Mouse (Mus musculus) heart, embryonic 16.5 days (tissue): ENCODE measurements around the gene Zfp358. TPM values are rescaled to one million over a fixed set of nuclear protein-coding genes. Genes with fewer than 3 reads are reported as not detected.

Experiments
- ATAC-seq: fragments of 200-750 bp; cut with Nextera tagmentation; replicated peaks from 2 replicates; pipeline ENCODE4 v1.8.0; 2017; ENCODE audit warnings: moderate number of reproducible peaks; ENCODE audit not compliant: insufficient read depth, low FRiP score; ENCODE audit errors: extremely low read depth
- H3K27ac ChIP-seq: fragments of 300-500 bp; sonication (generic); 2 replicates; pipeline ENCODE4 v1.5.1; 2014; ENCODE audit warnings: mild to moderate bottlenecking, low read length, control low read depth, moderate library complexity
- H3K27me3 ChIP-seq: fragments of 300-500 bp; sonication (generic); 2 replicates; pipeline ENCODE4 v1.6.1; 2014; ENCODE audit warnings: low read length, mixed read lengths; ENCODE audit not compliant: control insufficient read depth, insufficient read depth
- H3K36me3 ChIP-seq: fragments of 300-500 bp; sonication (generic); 2 replicates; pipeline ENCODE4 v1.6.1; 2014; ENCODE audit not compliant: control insufficient read depth, insufficient read depth
- H3K4me1 ChIP-seq: fragments of 300-500 bp; sonication (generic); 2 replicates; pipeline ENCODE4 v1.6.1; 2014; ENCODE audit warnings: low read length, mixed read lengths; ENCODE audit not compliant: control insufficient read depth, insufficient read depth
- H3K4me2 ChIP-seq: fragments of 300-500 bp; sonication (generic); 2 replicates; pipeline ENCODE4 v1.6.1; 2014; ENCODE audit warnings: low read depth, mild to moderate bottlenecking, control low read depth, low read length
- H3K4me3 ChIP-seq: fragments of 300-500 bp; sonication (generic); 2 replicates; pipeline ENCODE4 v1.5.1; 2014; ENCODE audit warnings: mild to moderate bottlenecking, control low read depth, low read length
- H3K9ac ChIP-seq: fragments of 300-500 bp; sonication (generic); 2 replicates; pipeline ENCODE4 v1.6.1; 2014; ENCODE audit warnings: low read length, control low read depth
- H3K9me3 ChIP-seq: fragments of 300-500 bp; sonication (generic); replicated peaks from 2 replicates; pipeline ENCODE4 v1.6.1; 2016; ENCODE audit warnings: low read length; ENCODE audit not compliant: control insufficient read depth
- whole genome bisulfite sequencing: fragments of 180-500 bp; shearing (Covaris S2); extraction: QIAGEN DNeasy Blood & Tissue Kit; methylation state at CpG from one replicate; pipeline ENCODE4 v1.1.7; 2014; 5-methylcytosine and 5-hydroxymethylcytosine counted together
- polyA plus RNA-seq: library from polyadenylated mRNA; unstranded; fragments of >200 nt; fragmentation: Nextera tagmentation; extraction: Ambion mirVana; gene quantifications from 2 replicates; pipeline ENCODE4 v1.2.1, GENCODE M21; 2015

Zfp358 gene
- 30.8 and 31.0 TPM in 2 replicates for polyA plus RNA-seq

DNA sequence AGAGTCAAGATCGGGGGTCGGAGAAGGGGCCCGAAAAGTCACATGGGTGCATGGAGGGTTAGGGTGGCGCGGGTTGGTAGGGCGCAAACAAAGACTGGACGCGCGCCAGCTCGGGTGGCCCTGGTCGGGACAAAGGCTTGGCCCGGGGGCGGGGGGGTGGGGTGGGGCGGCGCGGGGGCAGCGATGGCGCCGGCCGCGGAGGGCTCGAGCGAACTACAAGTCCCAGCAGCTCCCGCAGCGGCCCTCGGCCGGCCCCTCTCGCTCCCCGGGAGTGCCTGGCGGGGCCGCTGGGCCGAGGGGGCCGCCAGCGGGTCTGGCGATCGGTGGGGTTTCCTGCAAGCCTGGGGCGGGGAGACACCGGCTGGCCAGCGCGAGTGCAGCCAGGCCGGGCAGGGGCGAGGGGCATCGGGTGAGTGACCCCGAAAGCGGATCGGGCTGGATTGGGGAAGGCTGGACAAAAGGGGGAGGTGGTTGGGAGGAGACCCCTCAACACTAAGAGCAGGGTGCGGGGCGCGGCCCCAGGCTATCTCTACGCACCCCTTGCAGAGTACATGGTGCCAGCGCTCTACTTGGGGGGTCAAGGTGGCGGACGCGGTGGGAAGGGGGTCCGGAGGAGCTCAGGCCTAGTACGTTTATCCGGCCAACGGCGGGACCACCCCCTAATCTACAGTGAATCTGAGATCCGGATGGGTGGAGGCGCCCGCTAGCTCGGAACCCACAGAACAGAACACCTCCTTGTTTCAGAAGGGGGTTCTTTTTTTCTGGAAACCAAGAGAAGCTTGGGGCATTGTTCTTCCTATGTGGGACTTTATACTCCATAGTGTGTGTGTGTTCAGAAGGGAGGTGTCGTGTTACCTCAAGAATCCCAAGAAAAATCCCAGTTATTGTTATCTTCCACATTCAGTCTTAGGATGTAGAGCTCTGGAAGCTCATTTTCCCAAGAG is at the start of gene Zfp358:
Gene Zfp358 (plus strand): TSS at position 238 of the 944 bp plus-strand sequence.
- H3K4me2 ChIP-seq, result peak within 1 kb of the TSS; percentile 74
- H3K4me1 ChIP-seq, result peaks cover 8% of the 10 kb centered on the region
- H3K4me3 ChIP-seq, result peak within 1 kb of the TSS; percentile 98
- WGBS, result under 1% methylated on average over 57 of the region's 64 CpGs
- no peaks in the 10 kb centered on the region for H3K27me3 ChIP-seq
- peaks cover 24% of the 10 kb centered on the region for H3K36me3 ChIP-seq
- peak within 1 kb of the TSS; percentile 100 for H3K9ac ChIP-seq
- no peaks in the 10 kb centered on the region for H3K9me3 ChIP-seq
- peak; percentile 92 for ATAC-seq
- H3K27ac ChIP-seq, result peak within 1 kb of the TSS; percentile 84

DNA sequence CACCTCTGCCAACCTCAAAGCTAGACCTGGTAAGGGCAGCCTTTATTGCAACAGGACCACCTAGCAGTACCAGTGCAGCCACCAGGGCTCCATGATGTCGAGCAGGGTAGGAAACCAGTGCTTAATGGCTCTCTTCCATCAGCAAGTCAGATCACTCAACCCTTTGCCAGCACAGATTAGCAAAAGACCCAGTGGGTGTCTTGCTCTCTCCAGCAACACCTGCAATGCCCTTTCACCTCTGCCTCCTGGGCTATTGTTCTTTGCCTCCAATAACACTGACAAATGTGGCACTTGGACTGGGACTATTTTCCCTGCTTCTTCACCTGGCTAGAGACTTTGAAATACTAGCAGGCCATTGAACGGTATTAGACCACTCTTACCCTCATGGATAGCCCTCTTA is 43.7 kb upstream of the Zfp358 start:
- H3K27me3 ChIP-seq, result no peaks in the 10 kb centered on the region
- peaks cover 56% of the 10 kb centered on the region for H3K36me3 ChIP-seq
- H3K4me2 ChIP-seq, result no peak overlapping the region
- H3K9ac ChIP-seq, result no peak overlapping the region
- no peak overlapping the region for H3K27ac ChIP-seq
- ATAC-seq, result no peak
- H3K4me1 ChIP-seq, result no peaks in the 10 kb centered on the region
- H3K9me3 ChIP-seq, result no peaks in the 10 kb centered on the region
- H3K4me3 ChIP-seq, result no peak overlapping the region
- WGBS, result 90% methylated on average over 2 of the region's 2 CpGs

DNA sequence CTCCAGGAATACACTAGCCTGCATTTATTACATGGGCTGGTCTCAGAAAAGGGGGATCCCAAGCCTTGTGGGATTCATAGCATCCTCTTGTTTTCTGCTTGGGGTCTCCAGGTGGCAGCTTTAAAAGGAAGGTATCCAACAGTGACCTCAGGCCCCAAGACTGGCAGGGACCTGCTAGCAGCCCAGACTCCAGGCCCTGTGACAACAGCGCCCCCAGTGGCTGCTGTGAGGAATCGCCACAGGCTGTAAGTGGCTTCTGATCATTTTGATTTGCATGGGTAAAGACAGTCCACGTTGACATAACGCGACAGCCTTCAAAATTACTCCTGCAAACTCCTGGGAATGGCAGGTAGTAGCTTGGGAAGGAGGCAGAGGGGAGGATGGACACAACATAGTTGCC is 42.3 kb upstream of the Zfp358 start:
- H3K9ac ChIP-seq, result no peak overlapping the region
- H3K27ac ChIP-seq, result no peak overlapping the region
- peaks cover 66% of the 10 kb centered on the region for H3K36me3 ChIP-seq
- no peak overlapping the region for H3K4me2 ChIP-seq
- 31% methylated on average over 5 of the region's 5 CpGs for WGBS
- ATAC-seq, result no peak
- H3K27me3 ChIP-seq, result no peaks in the 10 kb centered on the region
- H3K9me3 ChIP-seq, result no peaks in the 10 kb centered on the region
- H3K4me3 ChIP-seq, result no peak overlapping the region
- H3K4me1 ChIP-seq, result no peaks in the 10 kb centered on the region

DNA sequence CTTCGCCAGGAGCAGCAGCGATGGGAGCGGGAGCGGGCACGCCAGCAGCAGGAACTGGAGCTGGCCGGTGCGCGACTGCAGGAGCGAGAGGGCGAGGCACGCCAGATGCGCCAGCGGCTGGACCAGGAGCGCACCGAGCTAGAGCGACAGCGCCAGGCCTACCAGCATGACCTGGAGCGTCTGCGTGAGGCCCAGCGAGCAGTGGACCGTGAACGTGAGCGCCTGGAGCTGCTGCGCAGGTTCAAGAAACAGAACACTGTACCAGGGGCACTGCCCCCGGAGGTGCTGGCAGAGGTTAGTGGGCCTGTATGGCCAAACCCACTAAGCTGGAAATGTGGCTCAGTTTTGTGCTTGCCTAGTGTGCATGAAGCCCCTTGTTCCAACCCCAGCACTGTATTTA is 40.9 kb upstream of the Zfp358 start:
- Histone ChIP-seq H3K27ac (no peak overlapping the region), H3K4me2 (no peak overlapping the region), H3K27me3 (no peaks in the 10 kb centered on the region), H3K36me3 (peaks cover 71% of the 10 kb centered on the region), H3K9ac (no peak overlapping the region), H3K4me3 (no peak overlapping the region), H3K9me3 (no peaks in the 10 kb centered on the region), H3K4me1 (no peaks in the 10 kb centered on the region)
- ATAC-seq, result no peak
- WGBS, result 98% methylated on average over 25 of the region's 25 CpGs

DNA sequence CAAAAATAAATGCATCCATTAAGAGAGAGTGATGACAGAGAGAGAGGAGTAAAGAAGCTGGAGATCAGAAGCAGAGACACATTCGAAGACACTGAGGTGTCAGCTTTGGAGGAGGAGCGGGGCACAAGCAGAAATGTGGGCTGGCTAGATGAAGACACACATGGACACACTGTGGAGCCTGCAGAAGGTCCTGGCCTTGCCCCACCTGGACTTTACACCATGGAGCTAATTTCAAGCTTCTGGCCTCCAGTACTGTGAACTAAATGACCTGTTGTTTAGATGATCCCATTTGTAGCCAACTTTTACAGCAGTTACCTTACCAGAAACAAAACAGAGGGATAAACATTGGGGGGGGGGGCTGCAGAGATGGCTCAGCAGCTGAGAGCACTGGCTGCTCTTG is 29.7 kb upstream of the Zfp358 start:
- Histone ChIP-seq H3K4me3 (no peak overlapping the region), H3K9ac (no peak overlapping the region), H3K27me3 (no peaks in the 10 kb centered on the region), H3K4me2 (no peak overlapping the region), H3K9me3 (no peaks in the 10 kb centered on the region), H3K4me1 (peaks cover 4% of the 10 kb centered on the region), H3K36me3 (no peaks in the 10 kb centered on the region), H3K27ac (no peak overlapping the region)
- 88% methylated on average over 2 of the region's 2 CpGs for WGBS
- no peak for ATAC-seq

DNA sequence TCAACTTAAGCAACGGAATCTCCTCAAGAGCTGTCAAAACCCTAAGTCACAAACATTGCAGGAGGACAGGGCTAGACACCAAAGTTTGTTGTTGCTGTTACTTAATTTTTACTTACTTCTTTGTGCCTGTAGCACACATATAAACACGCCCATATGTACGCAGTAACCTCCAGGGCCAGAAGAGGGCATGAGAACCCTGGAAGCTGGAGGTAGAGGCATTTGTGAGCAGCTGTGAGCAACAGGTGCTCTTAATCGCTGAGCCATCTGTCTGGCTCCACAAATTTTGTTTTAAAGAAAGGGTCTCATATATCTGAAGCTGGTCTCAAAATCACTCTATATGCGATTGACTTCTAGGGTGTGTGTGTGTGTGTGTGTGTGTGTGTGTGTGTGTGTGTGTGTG is 28.6 kb upstream of the Zfp358 start:
- Histone ChIP-seq H3K9ac (no peak overlapping the region), H3K27ac (no peak overlapping the region), H3K4me1 (peaks cover 4% of the 10 kb centered on the region), H3K27me3 (no peaks in the 10 kb centered on the region), H3K4me2 (no peak overlapping the region), H3K4me3 (no peak overlapping the region), H3K36me3 (no peaks in the 10 kb centered on the region), H3K9me3 (no peaks in the 10 kb centered on the region)
- no peak for ATAC-seq
- 61% methylated on average over 5 of the region's 5 CpGs for WGBS

DNA sequence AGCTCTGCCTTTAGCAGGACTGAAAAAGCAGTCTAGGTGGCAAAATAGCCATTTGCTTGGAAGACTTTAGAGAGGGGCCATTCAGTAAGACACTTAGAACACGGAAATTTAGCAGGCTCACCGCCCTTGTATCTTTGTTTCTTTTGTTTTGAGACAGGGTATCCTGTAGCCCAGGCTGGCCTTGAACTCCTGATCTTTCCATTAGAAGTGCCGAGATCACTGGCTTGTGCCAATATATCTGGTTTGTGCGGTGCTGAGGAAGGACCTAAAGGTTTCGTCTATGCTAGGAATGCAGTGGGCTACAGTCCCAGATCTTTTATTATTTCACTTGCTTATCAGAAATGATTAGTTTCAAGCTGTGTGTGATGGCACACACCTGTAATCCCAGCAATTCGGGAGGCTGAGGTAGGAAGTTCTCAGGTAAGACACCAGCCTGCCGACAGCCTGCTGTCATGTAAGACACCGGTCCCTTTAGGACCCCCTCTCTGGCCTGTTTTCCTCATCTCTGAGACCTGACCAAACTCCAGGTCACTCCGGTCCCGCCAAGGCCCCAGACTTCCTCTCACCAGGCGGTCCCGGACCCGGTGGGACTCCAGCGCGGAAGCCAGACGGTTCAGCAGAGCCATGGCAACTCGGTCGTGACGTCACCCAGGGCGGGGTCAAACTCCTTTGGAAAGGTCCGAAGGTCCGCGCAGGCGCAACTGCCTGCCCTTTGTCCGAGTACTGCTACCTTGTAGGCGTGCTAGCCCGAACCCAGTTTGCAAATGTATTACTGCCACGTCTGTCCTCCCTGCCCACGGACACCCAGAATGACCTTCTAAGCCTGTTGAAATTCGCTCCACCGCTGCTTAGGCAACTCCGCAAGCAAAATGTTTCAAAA is 25.7 kb upstream of the Zfp358 start, which contains the start of gene Pex11g:
Gene Pex11g (minus strand): TSS at position 675 of the 880 bp plus-strand sequence.
- no peaks in the 10 kb centered on the region for H3K9me3 ChIP-seq
- peak within 1 kb of the TSS; percentile 79 for H3K27ac ChIP-seq
- H3K27me3 ChIP-seq, result no peaks in the 10 kb centered on the region
- no peaks in the 10 kb centered on the region for H3K36me3 ChIP-seq
- peak; percentile 94 for ATAC-seq
- WGBS, result 6% methylated on average over 32 of the region's 32 CpGs
- peak within 1 kb of the TSS; percentile 71 for H3K4me3 ChIP-seq
- H3K4me2 ChIP-seq, result peak within 1 kb of the TSS; percentile 83
- H3K9ac ChIP-seq, result peak within 1 kb of the TSS; percentile 78
- peaks cover 4% of the 10 kb centered on the region for H3K4me1 ChIP-seq

DNA sequence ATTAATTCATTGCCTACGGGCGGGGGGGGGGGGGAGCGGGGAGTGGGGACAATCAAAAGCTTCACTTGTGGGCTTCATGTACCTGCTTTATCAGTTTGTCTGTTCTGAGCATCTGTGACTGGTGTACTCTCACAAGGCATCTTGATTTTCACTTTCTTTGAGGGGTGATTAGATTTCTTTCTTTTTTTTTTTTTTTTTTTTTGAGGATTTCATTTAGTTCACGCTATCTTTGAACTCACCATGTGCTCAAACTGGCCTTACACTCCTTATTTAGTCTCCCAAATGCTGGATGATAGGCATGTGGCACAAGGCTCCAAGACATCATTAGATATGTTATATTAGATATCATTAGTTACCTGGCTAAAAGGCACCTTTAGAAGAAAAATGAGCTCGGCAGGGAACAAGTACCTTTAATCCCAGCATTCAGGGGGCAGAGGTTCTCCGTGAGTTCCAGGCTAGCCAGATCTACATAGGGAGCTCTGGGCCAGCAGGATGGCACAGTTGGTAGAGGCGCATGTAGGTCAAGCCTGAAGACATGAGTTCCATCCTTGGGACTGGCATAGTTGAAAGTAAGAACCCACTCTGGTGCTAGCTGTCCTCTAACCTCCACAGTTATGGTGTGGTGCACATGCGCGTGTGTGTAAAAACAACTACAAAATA is 24.9 kb upstream of the Zfp358 start:
- Histone ChIP-seq H3K4me3 (peak overlapping the region; percentile 71), H3K4me1 (peaks cover 4% of the 10 kb centered on the region), H3K27ac (peak overlapping the region; percentile 79), H3K4me2 (peak overlapping the region; percentile 83), H3K9me3 (no peaks in the 10 kb centered on the region), H3K9ac (peak overlapping the region; percentile 78), H3K27me3 (no peaks in the 10 kb centered on the region), H3K36me3 (no peaks in the 10 kb centered on the region)
- 53% methylated on average over 9 of the region's 9 CpGs for WGBS
- ATAC-seq, result no peak
